Mouse (Mus musculus) liver, embryonic 16.5 days (tissue): ENCODE measurements around the gene Tmem129. TPM values are rescaled to one million over a fixed set of nuclear protein-coding genes. Genes with fewer than 3 reads are reported as not detected.
A peak's percentile ranks its signal among the peaks of the same experiment; 100 is the strongest.

Experiments used
- ATAC-seq: fragments of 200-750 bp; cut with Nextera tagmentation; 2 replicates; pipeline ENCODE4 v1.8.0; 2017; ENCODE audit warnings: low read depth, mild to moderate bottlenecking, moderate number of reproducible peaks, moderate library complexity
- H3K27ac ChIP-seq: fragments of 300-500 bp; sonication (generic); 2 replicates; pipeline ENCODE4 v1.5.1; 2014; ENCODE audit warnings: mild to moderate bottlenecking, low read length
- H3K27me3 ChIP-seq: fragments of 300-500 bp; sonication (generic); 2 replicates; pipeline ENCODE4 v1.6.1; 2014; ENCODE audit warnings: low read depth, low read length, mixed read lengths; ENCODE audit not compliant: control insufficient read depth, insufficient read depth
- H3K36me3 ChIP-seq: fragments of 300-500 bp; sonication (generic); 2 replicates; pipeline ENCODE4 v1.6.1; 2014; ENCODE audit warnings: mild to moderate bottlenecking; ENCODE audit not compliant: control insufficient read depth, insufficient read depth
- H3K4me1 ChIP-seq: fragments of 300-500 bp; sonication (generic); 2 replicates; pipeline ENCODE4 v1.6.1; 2014; ENCODE audit warnings: low read depth, low read length, mixed read lengths; ENCODE audit not compliant: control insufficient read depth
- H3K4me2 ChIP-seq: fragments of 300-500 bp; sonication (generic); 2 replicates; pipeline ENCODE4 v1.6.1; 2014; ENCODE audit warnings: low read depth, low read length, mixed read lengths
- H3K4me3 ChIP-seq: fragments of 300-500 bp; sonication (generic); 2 replicates; pipeline ENCODE4 v1.5.1; 2014; ENCODE audit warnings: low read depth, mild to moderate bottlenecking, low read length
- H3K9ac ChIP-seq: fragments of 300-500 bp; sonication (generic); 2 replicates; pipeline ENCODE4 v1.6.1; 2014; ENCODE audit warnings: low read depth, low read length
- H3K9me3 ChIP-seq: fragments of 300-500 bp; sonication (generic); replicated peaks from 2 replicates; pipeline ENCODE4 v1.6.1; 2016; ENCODE audit warnings: low read length; ENCODE audit not compliant: control insufficient read depth
- WGBS: fragments of 180-500 bp; shearing (Covaris S2); extraction: QIAGEN DNeasy Blood & Tissue Kit; methylation state at CpG from one replicate; pipeline ENCODE4 v1.1.7; 2014; ENCODE audit not compliant: insufficient replicate concordance; 5-methylcytosine and 5-hydroxymethylcytosine counted together
- polyA plus RNA-seq: library from polyadenylated mRNA; unstranded; fragments of >200 nt; fragmentation: Nextera tagmentation; extraction: Ambion mirVana; gene quantifications from 2 replicates; pipeline ENCODE4 v1.2.1, GENCODE M21; 2015

Tmem129 gene
- 21.7 and 21.8 TPM in 2 replicates for polyA plus RNA-seq

DNA sequence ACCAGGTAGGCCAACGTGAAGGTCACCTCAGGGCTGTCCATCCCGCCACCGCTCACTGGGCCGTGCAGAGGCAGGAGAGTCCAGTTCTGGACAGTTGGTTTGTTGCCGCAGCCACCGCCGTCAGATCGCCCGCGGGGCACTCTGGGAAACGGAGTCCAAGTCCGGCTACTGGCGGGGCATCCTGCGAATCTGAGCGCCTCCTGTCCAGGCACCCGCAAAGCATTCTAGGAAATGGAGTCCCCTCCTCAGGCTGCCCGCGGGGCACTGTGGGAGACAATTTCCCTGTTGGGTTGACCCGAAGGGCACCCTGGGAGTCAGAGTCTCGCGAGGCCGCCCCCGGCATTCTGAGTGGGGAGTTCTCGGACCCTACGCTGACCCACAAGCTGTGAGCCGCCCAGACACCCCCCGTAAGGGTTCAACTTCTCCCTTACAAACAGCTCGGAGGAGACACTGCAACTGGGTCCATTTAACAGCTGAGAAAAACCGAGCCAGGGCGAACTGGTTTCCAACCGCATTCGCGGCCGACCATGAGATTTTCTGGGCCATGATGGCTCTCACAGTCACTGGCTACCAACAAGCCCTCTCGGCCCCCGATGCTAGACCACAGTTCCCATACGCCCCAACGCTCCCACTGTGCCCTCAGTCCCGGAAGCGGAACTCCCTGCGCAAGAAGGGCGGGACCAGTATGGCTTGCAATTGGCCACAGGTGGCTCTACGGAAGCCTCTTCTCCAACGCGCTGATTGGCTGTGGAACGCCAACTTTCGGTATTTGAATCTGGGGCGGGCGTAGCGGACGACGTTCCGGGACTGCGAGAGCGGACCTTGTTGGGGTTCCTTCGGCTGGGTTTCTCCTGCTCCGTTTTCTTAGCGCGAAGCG is at the start of gene Tmem129, which contains the start of gene Tacc3:
Gene Tmem129 (minus strand): TSS at position 630 of the 877 bp plus-strand sequence.
Gene Tacc3 (plus strand): TSS at position 342 of the 877 bp plus-strand sequence.
- H3K27ac ChIP-seq, result peak within 1 kb of the TSS; percentile 98
- peaks cover 41% of the 10 kb centered on the region for H3K36me3 ChIP-seq
- ATAC-seq, result peak; percentile 92
- no peaks in the 10 kb centered on the region for H3K27me3 ChIP-seq
- under 1% methylated on average over 60 of the region's 60 CpGs for WGBS
- H3K4me1 ChIP-seq, result peaks cover 47% of the 10 kb centered on the region
- H3K4me2 ChIP-seq, result peak within 1 kb of the TSS; percentile 95
- peak within 1 kb of the TSS; percentile 94 for H3K9ac ChIP-seq
- no peaks in the 10 kb centered on the region for H3K9me3 ChIP-seq
- H3K4me3 ChIP-seq, result peak within 1 kb of the TSS; percentile 94

DNA sequence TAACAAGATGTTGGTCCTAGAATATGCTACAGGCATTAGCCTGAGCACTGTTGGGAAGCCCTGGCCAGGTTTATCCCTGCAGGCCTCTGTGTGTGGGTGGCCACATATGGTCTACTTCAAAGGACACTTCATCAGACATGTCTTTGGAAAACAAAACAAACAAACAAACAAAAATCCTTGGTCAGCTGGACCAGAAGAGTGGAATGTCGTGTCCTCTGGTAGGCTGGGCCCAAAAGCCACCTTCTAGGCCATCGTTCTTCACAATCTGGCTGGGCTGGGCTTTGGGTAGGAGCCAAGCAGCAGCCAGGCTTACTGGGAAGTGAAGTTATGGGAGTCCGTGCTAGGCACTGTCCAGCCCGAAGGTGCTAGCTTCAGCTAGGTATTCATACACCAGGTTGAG is 48.9 kb upstream of the Tmem129 start:
- WGBS, result 51% methylated on average over 4 of the region's 4 CpGs
- H3K9me3 ChIP-seq, result no peaks in the 10 kb centered on the region
- H3K9ac ChIP-seq, result no peak overlapping the region
- no peaks in the 10 kb centered on the region for H3K36me3 ChIP-seq
- no peak overlapping the region for H3K4me3 ChIP-seq
- no peaks in the 10 kb centered on the region; the same call in 1 of the 2 replicates for H3K4me1 ChIP-seq
- no peaks in the 10 kb centered on the region for H3K27me3 ChIP-seq
- no peak overlapping the region for H3K4me2 ChIP-seq
- no peak for ATAC-seq
- no peak overlapping the region for H3K27ac ChIP-seq

DNA sequence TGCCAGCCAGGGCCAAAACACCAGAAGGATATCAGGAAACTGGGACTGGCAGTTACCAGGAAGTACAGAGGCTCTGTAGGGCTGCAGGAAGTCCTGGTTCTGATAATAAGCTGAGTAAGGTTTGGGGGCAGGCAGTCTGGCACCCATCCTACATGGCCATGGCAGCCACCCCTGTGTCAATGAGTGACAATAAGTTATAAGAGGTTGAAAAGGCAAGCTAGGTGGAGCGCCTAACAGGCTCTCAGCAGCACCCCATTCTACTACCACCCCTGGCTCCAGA is 48.1 kb upstream of the Tmem129 start:
- H3K4me1 ChIP-seq, result no peaks in the 10 kb centered on the region; the same call in 1 of the 2 replicates
- H3K9ac ChIP-seq, result no peak overlapping the region
- no peak overlapping the region for H3K4me3 ChIP-seq
- no peak overlapping the region for H3K4me2 ChIP-seq
- no peaks in the 10 kb centered on the region for H3K9me3 ChIP-seq
- no peaks in the 10 kb centered on the region for H3K27me3 ChIP-seq
- no peaks in the 10 kb centered on the region for H3K36me3 ChIP-seq
- H3K27ac ChIP-seq, result no peak overlapping the region
- WGBS, result 68% methylated on average over 1 of the region's 1 CpGs
- no peak for ATAC-seq

DNA sequence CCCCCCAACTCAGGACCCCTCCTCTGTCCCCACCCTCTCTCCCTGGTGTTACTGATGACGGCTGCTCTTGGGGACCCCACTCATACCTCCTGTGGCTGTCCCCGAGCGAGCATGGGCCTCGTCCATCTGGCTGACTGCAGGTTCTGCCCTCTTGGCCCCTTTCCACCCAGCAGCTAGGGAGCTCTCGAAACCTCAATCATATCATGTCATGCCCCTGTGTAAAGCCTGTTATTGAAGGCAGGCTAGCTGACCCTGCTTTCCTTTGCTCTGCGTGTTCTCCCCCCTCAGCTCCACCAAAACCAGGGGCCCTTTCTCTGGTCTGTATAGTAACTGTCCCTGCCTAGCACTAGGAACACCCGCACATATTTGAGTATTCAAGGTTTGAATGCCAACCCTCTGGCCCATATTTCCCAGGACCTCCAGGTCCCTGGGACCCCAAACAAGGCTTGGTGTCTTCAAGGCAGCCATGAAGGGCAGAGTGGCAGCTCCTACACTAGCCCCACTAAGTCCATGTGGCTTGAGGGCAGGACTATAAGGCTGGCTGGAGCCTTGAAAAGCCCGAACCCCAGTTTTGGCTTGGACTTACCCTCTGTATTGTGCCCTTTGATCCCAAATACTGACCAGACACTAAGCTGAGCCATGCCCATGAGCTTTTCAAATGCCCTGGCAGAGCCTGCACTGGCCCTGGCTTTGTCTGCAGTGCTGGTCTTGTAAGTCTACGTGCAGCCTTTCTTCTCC is 47.6 kb upstream of the Tmem129 start:
- 43% methylated on average over 9 of the region's 9 CpGs for WGBS
- no peaks in the 10 kb centered on the region for H3K27me3 ChIP-seq
- no peak overlapping the region for H3K9ac ChIP-seq
- no peak overlapping the region for H3K27ac ChIP-seq
- no peak overlapping the region for H3K4me2 ChIP-seq
- no peak for ATAC-seq
- H3K4me1 ChIP-seq, result no peaks in the 10 kb centered on the region; the same call in 1 of the 2 replicates
- no peaks in the 10 kb centered on the region for H3K9me3 ChIP-seq
- no peak overlapping the region for H3K4me3 ChIP-seq
- no peaks in the 10 kb centered on the region for H3K36me3 ChIP-seq

DNA sequence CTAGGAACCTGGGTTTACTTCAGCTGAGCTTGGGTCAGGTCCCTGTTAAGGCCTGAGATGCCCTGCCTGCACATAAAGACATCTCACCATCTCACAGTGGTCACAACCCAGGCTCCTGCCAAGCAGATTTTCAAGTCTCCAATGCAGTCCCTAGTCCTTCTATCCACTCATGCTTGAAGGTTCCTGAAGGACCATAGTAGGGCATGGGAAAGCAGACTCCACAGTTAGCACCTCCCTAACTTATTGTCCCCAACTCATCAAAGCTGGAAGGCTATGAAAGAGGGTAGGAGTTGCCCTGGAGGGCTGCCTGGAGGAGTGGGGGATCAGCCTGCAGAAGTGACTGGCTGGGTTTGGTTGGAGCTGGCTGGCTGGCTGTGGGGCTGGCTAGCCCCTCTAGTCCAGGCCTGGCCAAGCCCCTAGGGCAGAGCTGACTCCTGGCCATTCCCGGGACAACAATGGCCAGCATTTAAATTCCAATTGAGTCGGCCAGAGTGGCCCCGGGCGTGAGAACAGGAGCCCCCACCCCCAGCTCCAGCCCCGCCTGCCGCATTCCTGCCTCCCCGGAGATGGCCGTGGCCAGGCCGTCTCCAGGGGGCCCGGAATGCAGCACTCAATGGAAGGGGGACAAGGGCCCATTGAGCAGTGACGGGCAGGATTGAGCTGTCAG is 46.9 kb upstream of the Tmem129 start:
- no peak overlapping the region for H3K4me3 ChIP-seq
- H3K27ac ChIP-seq, result no peak overlapping the region
- H3K9ac ChIP-seq, result no peak overlapping the region
- no peaks in the 10 kb centered on the region for H3K9me3 ChIP-seq
- peaks cover 3% of the 10 kb centered on the region for H3K4me1 ChIP-seq
- H3K4me2 ChIP-seq, result no peak overlapping the region
- H3K27me3 ChIP-seq, result no peaks in the 10 kb centered on the region
- no peaks in the 10 kb centered on the region for H3K36me3 ChIP-seq
- WGBS, result 47% methylated on average over 11 of the region's 11 CpGs
- ATAC-seq, result no peak

DNA sequence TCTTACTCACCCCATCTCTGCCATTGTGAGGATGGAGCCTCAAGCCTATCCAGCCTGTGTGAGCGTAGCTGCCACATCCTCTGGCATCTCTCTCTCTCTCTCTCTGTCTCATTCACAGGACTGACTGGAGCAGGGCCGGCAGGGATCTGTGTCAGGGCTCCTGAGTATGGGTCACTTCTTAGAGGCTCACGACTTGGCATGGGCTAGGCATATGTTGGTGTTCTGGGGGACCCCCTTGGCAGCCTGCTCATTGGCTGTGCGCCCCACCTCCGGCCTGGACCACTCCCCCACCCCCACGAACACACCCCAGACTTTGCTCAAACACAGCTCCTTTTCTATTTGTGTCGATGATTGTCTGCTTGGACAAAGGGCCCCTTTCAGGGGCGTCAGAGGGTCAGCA is 45.8 kb upstream of the Tmem129 start:
- no peaks in the 10 kb centered on the region for H3K9me3 ChIP-seq
- WGBS, result 58% methylated on average over 8 of the region's 8 CpGs
- ATAC-seq, result no peak

DNA sequence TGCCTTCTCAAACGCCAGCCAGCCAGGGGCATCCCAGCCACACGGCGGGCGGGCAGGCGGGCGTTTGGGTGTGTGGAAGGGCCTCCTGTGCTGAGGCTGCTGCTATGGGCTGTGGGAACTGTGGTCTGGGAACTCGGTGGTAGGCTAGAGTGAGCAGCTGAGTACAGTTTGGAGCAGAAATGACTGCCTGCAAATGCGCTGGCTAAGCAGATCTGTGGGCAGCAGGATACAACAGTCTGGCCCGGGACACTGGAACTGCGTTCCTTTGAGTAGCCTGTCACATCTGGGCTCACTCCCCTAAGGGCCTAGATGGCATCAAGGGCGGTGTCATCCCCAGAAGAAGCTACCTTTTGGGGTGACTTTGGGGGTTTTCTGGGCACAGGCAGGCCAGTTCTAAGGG is 43.6 kb upstream of the Tmem129 start:
- 69% methylated on average over 11 of the region's 11 CpGs for WGBS
- H3K27me3 ChIP-seq, result no peaks in the 10 kb centered on the region
- ATAC-seq, result no peak

More for the DNA sequence above, 45.8 kb upstream of the Tmem129 start:
- Histone ChIP-seq H3K27me3 (no peaks in the 10 kb centered on the region), H3K9ac (no peak overlapping the region), H3K27ac (no peak overlapping the region), H3K36me3 (no peaks in the 10 kb centered on the region), H3K4me2 (no peak overlapping the region), H3K4me3 (no peak overlapping the region), H3K4me1 (peaks cover 5% of the 10 kb centered on the region)

DNA sequence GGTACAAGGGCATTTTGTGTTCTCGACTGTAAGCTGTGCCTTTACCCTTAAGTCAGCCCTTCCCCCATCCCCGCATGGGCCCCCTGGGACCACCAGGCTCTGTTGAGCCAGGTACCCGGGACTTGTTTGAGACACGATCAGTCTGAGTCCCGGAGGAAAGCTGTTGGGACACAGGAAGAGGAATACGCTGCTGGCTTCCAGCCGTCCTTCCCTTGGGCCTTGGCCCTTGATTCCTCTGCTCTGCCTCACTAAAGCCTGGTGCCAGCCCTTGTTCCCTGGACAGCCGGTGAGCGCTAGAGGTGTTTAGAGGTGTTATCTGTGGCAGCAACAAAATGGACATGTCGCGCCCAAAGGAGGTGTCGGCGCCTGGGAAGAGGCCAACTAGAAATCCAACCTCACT is 41.8 kb upstream of the Tmem129 start:
- no peak overlapping the region for H3K4me3 ChIP-seq
- peaks cover 12% of the 10 kb centered on the region for H3K27me3 ChIP-seq
- H3K36me3 ChIP-seq, result no peaks in the 10 kb centered on the region
- no peak overlapping the region for H3K9ac ChIP-seq
- H3K4me2 ChIP-seq, result no peak overlapping the region
- no peak overlapping the region for H3K27ac ChIP-seq
- 46% methylated on average over 13 of the region's 13 CpGs for WGBS
- no peak for ATAC-seq
- H3K9me3 ChIP-seq, result no peaks in the 10 kb centered on the region
- peaks cover 12% of the 10 kb centered on the region for H3K4me1 ChIP-seq

More for the DNA sequence above, 43.6 kb upstream of the Tmem129 start:
- Histone ChIP-seq H3K36me3 (no peaks in the 10 kb centered on the region), H3K4me3 (no peak overlapping the region), H3K4me2 (no peak overlapping the region), H3K4me1 (peaks cover 5% of the 10 kb centered on the region), H3K9me3 (no peaks in the 10 kb centered on the region), H3K9ac (no peak overlapping the region), H3K27ac (no peak overlapping the region)
